Mouse (Mus musculus) heart, embryonic 14.5 days (tissue): Measurements from ENCODE around the gene Smim26. TPM values are rescaled to one million over a fixed set of nuclear protein-coding genes. Genes with fewer than 3 reads are reported as not detected.

Experiments used
- ATAC-seq: fragments of 200-750 bp; cut with Nextera tagmentation; 2 replicates; pipeline ENCODE4 v1.8.0; 2017; ENCODE audit warnings: low read depth, moderate TSS enrichment; ENCODE audit not compliant: insufficient number of reproducible peaks, insufficient read depth, low FRiP score
- H3K27ac ChIP-seq, 2 experiments: fragments of 200-500 bp in 1 of 2; fragments of 300-500 bp in 1 of 2; sonication (generic) in 1 of 2; replicated peaks in 1 of 2; 2 replicates each; pipeline ENCODE4 v1.5.1; 2012 to 2014; ENCODE audit warnings: low read depth in 2 of 2, low read length in 2 of 2, control low read depth in 1 of 2, mild to moderate bottlenecking in 1 of 2, mixed read lengths in 1 of 2; ENCODE audit not compliant: control insufficient read depth in 1 of 2, insufficient read depth in 1 of 2
- H3K27me3 ChIP-seq: fragments of 300-500 bp; sonication (generic); 2 replicates; pipeline ENCODE4 v1.6.1; 2014; ENCODE audit warnings: mild to moderate bottlenecking, low read length, control low read depth; ENCODE audit not compliant: control insufficient read depth, insufficient read depth
- H3K36me3 ChIP-seq: fragments of 300-500 bp; sonication (generic); 2 replicates; pipeline ENCODE4 v1.6.1; 2014; ENCODE audit warnings: mild to moderate bottlenecking, control low read depth, low read length, mixed read lengths; ENCODE audit not compliant: control insufficient read depth, insufficient read depth
- H3K4me1 ChIP-seq, 2 experiments: fragments of 200-500 bp in 1 of 2; fragments of 300-500 bp in 1 of 2; sonication (generic) in 1 of 2; 2 replicates each; pipeline ENCODE4 v1.6.1; 2012 to 2014; ENCODE audit warnings: low read length in 2 of 2, control low read depth in 1 of 2, mixed read lengths in 1 of 2; ENCODE audit not compliant: control insufficient read depth in 2 of 2, insufficient read depth in 2 of 2
- H3K4me2 ChIP-seq: fragments of 300-500 bp; sonication (generic); 2 replicates; pipeline ENCODE4 v1.6.1; 2014; ENCODE audit warnings: mild to moderate bottlenecking, low read length
- H3K4me3 ChIP-seq, 2 experiments: fragments of 200-500 bp in 1 of 2; fragments of 300-500 bp in 1 of 2; sonication (generic) in 1 of 2; 2 replicates each; pipeline ENCODE4 v1.5.1; 2012 to 2014; ENCODE audit warnings: low read length in 2 of 2, mild to moderate bottlenecking in 2 of 2, control low read depth in 1 of 2, low read depth in 1 of 2, moderate library complexity in 1 of 2; ENCODE audit not compliant: control insufficient read depth in 1 of 2, insufficient read depth in 1 of 2
- H3K9ac ChIP-seq: fragments of 300-500 bp; sonication (generic); 2 replicates; pipeline ENCODE4 v1.6.1; 2014; ENCODE audit warnings: mild to moderate bottlenecking, low read length
- H3K9me3 ChIP-seq: fragments of 300-500 bp; sonication (generic); 2 replicates; pipeline ENCODE4 v1.6.1; 2016; ENCODE audit warnings: low read length, control low read depth; ENCODE audit not compliant: control insufficient read depth
- WGBS: fragments of 180-500 bp; shearing (Covaris S2); extraction: QIAGEN DNeasy Blood & Tissue Kit; methylation state at CpG from one replicate; pipeline ENCODE4 v1.1.7; 2014; 5-methylcytosine and 5-hydroxymethylcytosine counted together
- polyA plus RNA-seq: library from polyadenylated mRNA; unstranded; fragments of >200 nt; fragmentation: Nextera tagmentation; extraction: Ambion mirVana; gene quantifications from 2 replicates; pipeline ENCODE4 v1.2.1, GENCODE M21; 2014

The Smim26 gene
- polyA plus RNA-seq = 58.7 and 68.3 TPM in 2 replicates

GRCm38 (mm10) chr2:144593951-144594651 is at the start of gene Smim26:
TSS of gene Smim26 (plus strand) at chr2:144594054.
- H3K36me3 ChIP-seq = peaks cover 24% of the 10 kb centered on the region

GRCm38 (mm10) chr2:144544630-144545029 is 49.2 kb upstream of the Smim26 start:
- Histone ChIP-seq H3K27ac (peak overlapping the region; percentile 73 to 85), H3K27me3 (no peaks in the 10 kb centered on the region), H3K4me1 (peaks cover 2 to 16% of the 10 kb centered on the region in 2 experiments), H3K9ac (no peak overlapping the region), H3K9me3 (no peaks in the 10 kb centered on the region), H3K4me2 (0 out of 2 replicates have a peak overlapping the region, but pooled peaks have one; percentile 6), H3K4me3 (no peak overlapping the region), H3K36me3 (peaks cover 68% of the 10 kb centered on the region)
- ATAC-seq = peak; percentile 73
- 45% methylated on average over 6 of the region's 6 CpGs for WGBS

More at GRCm38 (mm10) chr2:144593951-144594651, at the start of gene Smim26:
- H3K4me1 ChIP-seq = peaks cover 2 to 3% of the 10 kb centered on the region in 2 experiments; a peak in 2 of 4 replicates
- peak within 1 kb of the TSS; percentile 84 for H3K9ac ChIP-seq
- no peaks in the 10 kb centered on the region for H3K9me3 ChIP-seq
- under 1% methylated on average over 31 of the region's 31 CpGs for WGBS
- H3K27ac ChIP-seq = peak within 1 kb of the TSS; percentile 51 to 55; a peak in 2 of 4 replicates
- H3K27me3 ChIP-seq = no peaks in the 10 kb centered on the region
- ATAC-seq = peak; percentile 94
- peak within 1 kb of the TSS; percentile 69 to 94 for H3K4me3 ChIP-seq
- H3K4me2 ChIP-seq = peak within 1 kb of the TSS; percentile 79

GRCm38 (mm10) chr2:144545061-144545460 is 48.8 kb upstream of the Smim26 start:
- 62% methylated on average over 2 of the region's 2 CpGs for WGBS
- Histone ChIP-seq H3K27ac (peak overlapping the region; percentile 32 to 85; a peak in 3 of 4 replicates), H3K36me3 (peaks cover 64% of the 10 kb centered on the region), H3K9ac (no peak overlapping the region), H3K9me3 (no peaks in the 10 kb centered on the region), H3K4me1 (peaks cover 2 to 19% of the 10 kb centered on the region in 2 experiments), H3K4me3 (no peak overlapping the region), H3K4me2 (no peak overlapping the region), H3K27me3 (no peaks in the 10 kb centered on the region)
- ATAC-seq = no peak

GRCm38 (mm10) chr2:144545481-144545880 is 48.4 kb upstream of the Smim26 start:
- 30% methylated on average over 1 of the region's 1 CpGs for WGBS
- Histone ChIP-seq H3K27me3 (no peaks in the 10 kb centered on the region), H3K4me2 (no peak overlapping the region), H3K27ac (peak overlapping the region in 1 of 2 experiments; percentile 44; a peak in 2 of 4 replicates), H3K9ac (no peak overlapping the region), H3K4me1 (peaks cover 2 to 19% of the 10 kb centered on the region in 2 experiments), H3K36me3 (peaks cover 60% of the 10 kb centered on the region), H3K4me3 (no peak overlapping the region), H3K9me3 (no peaks in the 10 kb centered on the region)
- no peak for ATAC-seq

GRCm38 (mm10) chr2:144547559-144547958 is 46.3 kb upstream of the Smim26 start:
- 79% methylated on average over 4 of the region's 4 CpGs for WGBS

GRCm38 (mm10) chr2:144550529-144550928 is 43.3 kb upstream of the Smim26 start, which contains the start of gene Rbbp9:
TSS of gene Rbbp9 (minus strand) at chr2:144550869.
- Histone ChIP-seq H3K36me3 (peaks cover 24% of the 10 kb centered on the region), H3K4me1 (peaks cover 0 to 10% of the 10 kb centered on the region in 2 experiments; a peak in 2 of 4 replicates), H3K9ac (peak within 1 kb of the TSS; percentile 85), H3K4me3 (peak within 1 kb of the TSS; percentile 82 to 100), H3K9me3 (no peaks in the 10 kb centered on the region), H3K27ac (peak within 1 kb of the TSS; percentile 56 to 86; a peak in 3 of 4 replicates), H3K27me3 (no peaks in the 10 kb centered on the region), H3K4me2 (peak within 1 kb of the TSS; percentile 76)
- peak; percentile 88 for ATAC-seq
- under 1% methylated on average over 17 of the region's 17 CpGs for WGBS

More at GRCm38 (mm10) chr2:144547559-144547958, 46.3 kb upstream of the Smim26 start:
- H3K4me3 ChIP-seq = no peak overlapping the region
- H3K9me3 ChIP-seq = no peaks in the 10 kb centered on the region
- no peak overlapping the region for H3K9ac ChIP-seq
- H3K27ac ChIP-seq = no peak overlapping the region
- H3K36me3 ChIP-seq = peaks cover 41% of the 10 kb centered on the region
- H3K4me2 ChIP-seq = no peak overlapping the region
- ATAC-seq = no peak
- H3K4me1 ChIP-seq = peaks cover 2 to 19% of the 10 kb centered on the region in 2 experiments
- H3K27me3 ChIP-seq = no peaks in the 10 kb centered on the region

GRCm38 (mm10) chr2:144553905-144554304 is 39.9 kb upstream of the Smim26 start:
- no peak overlapping the region for H3K4me2 ChIP-seq
- peaks cover 0 to 14% of the 10 kb centered on the region in 2 experiments; a peak in 2 of 4 replicates for H3K4me1 ChIP-seq
- no peak overlapping the region for H3K4me3 ChIP-seq
- no peaks in the 10 kb centered on the region for H3K27me3 ChIP-seq
- 90% methylated on average over 3 of the region's 3 CpGs for WGBS
- no peaks in the 10 kb centered on the region; the same call in 1 of the 2 replicates for H3K36me3 ChIP-seq
- no peak overlapping the region for H3K27ac ChIP-seq
- no peak overlapping the region for H3K9ac ChIP-seq
- no peaks in the 10 kb centered on the region for H3K9me3 ChIP-seq
- no peak for ATAC-seq
